Mouse (Mus musculus) right cerebral cortex, adult 2 months (tissue): ENCODE results near the gene Wbp1l.

Source experiments
- DNase-seq, 2 experiments: peaks; one replicate each; pipeline ENCODE4 v3.0.0; 2021 to 2022; ENCODE audit warnings: low spot score in 2 of 2

Wbp1l gene

GRCm38 (mm10) chr19:46599375-46600256 is 732 bp downstream of the Wbp1l start:
- no peak for DNase-seq

DNA sequence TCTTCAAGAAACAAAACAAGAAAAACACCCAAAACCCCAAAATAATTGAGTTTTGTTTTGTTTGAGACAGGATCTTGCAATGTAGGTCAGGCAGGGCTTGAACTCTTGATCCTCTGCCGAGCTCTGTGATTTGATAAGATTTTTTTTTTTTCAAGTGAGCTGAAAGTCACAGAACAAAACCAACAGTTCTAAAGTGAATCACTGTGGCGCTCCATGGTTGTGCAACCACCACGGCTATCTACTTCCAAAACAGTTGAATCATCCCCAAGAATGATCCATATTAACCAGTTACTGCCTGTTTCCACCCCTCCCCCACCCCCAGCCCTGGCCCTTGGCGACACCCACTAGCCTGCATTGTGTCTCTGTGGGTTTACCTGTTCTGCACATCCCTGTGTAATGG is 1.5 kb downstream of the Wbp1l start:
- no peak for DNase-seq

DNA sequence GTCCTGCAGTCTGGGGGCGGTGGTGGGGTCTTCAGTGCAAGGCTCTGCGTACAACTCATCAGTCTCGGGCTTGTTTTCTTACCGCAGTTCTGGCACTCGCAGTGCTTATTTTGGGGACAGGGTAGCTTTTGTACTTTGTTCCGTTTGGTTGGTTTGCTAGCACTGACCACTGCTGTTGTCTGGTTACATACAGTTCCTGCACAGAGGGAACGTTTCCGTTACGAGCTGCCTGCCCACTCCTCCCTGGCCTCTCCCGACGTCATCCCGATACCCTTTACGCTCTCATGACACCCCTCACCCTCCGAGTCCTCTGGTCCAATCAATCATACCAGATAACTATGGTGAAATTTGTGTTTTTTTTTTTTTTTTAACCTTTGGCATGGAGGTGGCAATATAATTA is 2.6 kb downstream of the Wbp1l start:
- no peak for DNase-seq

DNA sequence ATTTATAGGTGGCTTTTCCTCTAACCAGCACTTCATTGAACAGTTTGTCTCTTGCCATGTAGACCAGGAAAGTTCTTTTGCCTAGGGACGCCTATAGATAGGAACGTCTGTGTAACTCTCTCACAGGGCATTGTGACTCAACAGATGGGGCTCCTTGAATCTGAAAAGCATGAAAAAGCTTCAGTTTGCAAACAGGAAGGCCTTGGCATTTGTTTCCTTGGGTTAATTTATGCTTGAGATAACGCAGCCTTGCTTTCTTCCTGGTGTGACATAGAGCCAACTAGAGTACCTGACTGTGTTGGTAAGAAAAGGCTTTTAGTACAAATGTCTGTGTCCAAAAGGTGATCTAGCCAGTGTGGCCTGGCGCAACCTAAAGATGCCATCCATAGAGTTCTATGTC is 3.5 kb downstream of the Wbp1l start:
- no peak for DNase-seq

DNA sequence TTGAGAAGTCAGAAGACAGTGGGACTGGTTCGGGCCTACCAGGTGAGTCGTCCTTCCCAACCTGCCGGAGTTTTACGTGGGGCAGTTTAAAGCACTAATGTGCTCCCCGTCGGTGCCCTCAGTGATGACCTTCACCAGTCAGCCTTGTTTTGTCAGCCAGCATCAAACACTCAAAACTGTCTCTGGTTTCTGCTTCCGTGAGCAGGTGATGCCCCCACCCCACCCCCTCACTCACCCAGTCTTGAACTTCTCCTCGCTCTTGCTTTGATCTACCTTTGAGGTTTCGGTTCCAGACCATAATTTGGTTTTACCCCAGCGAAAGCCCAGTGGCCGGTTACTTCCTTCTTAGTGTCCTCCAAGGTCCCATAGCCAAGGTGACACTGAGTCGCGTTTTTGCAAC is 7.8 kb downstream of the Wbp1l start:
- no peak for DNase-seq

DNA sequence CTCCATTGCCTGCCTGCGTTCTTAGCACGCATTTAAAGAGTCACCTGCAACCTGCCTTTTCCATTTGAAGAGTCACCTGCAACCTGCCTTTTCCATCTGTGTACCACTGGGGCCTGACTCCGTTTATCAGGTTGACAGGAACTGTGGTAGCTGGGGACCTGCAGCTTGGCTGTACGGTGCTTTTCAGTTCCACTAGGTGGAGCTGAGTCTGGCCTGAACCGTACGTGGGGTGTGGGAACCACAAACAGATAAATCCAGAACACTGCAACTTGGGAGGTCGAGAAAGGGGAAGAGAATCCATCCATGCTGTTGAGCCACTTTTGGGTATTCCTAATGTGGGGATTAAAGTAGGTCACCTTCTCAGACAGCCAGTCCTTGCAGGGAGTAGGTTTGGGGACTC is 8.5 kb downstream of the Wbp1l start:
- DNase-seq: peak in 1 of 2 experiments; percentile 41

DNA sequence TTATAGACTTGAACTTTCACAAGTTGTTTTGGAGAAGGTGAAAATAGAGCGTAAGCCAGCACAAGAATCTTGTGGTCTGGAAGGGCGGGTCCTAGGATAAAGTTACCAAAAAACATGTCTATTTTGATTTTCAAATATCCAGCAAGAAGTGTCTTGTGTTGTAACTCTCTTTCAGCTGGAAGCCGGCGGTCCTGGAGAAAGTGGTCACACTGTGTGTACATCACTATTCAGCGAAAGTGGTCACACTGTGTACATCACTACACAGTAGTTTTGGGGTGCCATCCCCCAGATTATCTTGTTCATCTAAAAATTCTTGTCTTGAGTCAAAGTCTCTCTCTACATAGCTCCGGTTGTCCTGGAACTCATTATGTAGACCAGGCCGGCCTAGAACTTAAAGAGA is 9.3 kb downstream of the Wbp1l start:
- DNase-seq: no peak

GRCm38 (mm10) chr19:46616378-46616777 is 17.5 kb downstream of the Wbp1l start:
- DNase-seq: no peak

- no peak for DNase-seq
Measured at GRCm38 (mm10) chr19:46617361-46617760, 18.5 kb downstream of the Wbp1l start.

- DNase-seq: no peak
Measured at GRCm38 (mm10) chr19:46618322-46618721, 19.4 kb downstream of the Wbp1l start.

GRCm38 (mm10) chr19:46619001-46619400 is 20.1 kb downstream of the Wbp1l start:
- DNase-seq: no peak

DNA sequence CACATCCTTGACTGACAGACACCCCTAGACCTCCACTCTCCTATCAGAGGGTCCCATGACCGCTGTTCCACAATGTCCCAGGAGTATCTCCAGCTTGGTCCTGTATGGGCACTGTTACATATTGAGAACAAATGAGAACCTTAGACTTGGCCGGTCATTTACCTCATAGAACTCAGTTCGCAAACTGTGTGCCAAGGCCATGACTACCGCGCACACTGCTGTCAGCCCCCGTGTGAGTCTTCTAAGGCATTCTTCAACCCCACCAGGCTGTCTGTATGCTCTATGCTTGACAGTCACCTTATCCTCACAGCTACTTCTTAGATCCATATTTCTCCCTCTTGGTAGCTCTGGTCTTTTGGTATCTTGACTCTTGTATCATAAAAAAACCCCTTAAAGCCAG is 20.6 kb downstream of the Wbp1l start:
- no peak for DNase-seq

DNA sequence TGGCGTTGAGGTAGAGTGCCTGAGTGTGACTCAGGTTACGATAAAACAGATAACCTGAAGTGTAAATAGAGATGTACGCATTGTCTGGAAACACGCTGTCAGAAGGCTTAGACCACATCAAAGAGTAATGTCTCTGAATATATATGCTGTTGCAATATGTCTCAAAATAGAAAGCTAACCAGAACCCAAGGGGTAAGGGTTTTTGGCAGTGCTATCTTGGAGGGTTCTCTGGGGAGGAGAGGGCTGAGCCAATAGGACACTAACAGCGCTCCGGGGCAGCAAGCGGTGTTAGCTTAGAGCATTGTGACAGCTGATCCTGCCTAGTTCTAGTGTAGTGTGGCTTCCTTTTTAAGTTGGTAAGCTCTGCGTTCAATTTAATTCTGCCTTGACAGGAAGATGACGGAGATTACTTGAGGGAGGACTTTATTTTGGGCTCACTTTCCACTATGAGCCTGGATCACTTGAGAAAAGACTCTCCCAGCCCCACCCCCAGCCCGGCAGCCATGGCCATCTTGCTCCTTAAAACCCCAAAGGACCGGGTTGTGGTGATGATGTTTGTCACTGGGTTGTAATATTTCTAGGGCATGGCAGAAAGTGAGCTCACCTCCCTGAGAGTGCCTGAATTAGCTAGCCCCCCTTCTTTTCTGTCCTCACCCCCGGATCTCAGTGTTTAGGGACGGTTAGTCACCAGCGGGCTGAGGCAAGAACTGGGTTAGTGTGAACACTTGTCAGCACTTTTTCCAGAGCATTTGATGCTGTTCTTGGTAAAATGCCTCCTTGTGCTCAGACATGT is 21.3 kb downstream of the Wbp1l start:
- DNase-seq: peak; percentile 61 to 69

GRCm38 (mm10) chr19:46621236-46622183 is 22.6 kb downstream of the Wbp1l start:
- peak; percentile 41 for DNase-seq

- DNase-seq: no peak
Measured at GRCm38 (mm10) chr19:46622659-46623193, 23.8 kb downstream of the Wbp1l start.

- DNase-seq: no peak
Measured at GRCm38 (mm10) chr19:46623194-46623667, 24.3 kb downstream of the Wbp1l start.

GRCm38 (mm10) chr19:46623790-46624772 is 25.2 kb downstream of the Wbp1l start:
- DNase-seq: no peak

GRCm38 (mm10) chr19:46625015-46625414 is 26.1 kb downstream of the Wbp1l start:
- DNase-seq: no peak

GRCm38 (mm10) chr19:46625519-46625918 is 26.6 kb downstream of the Wbp1l start:
- no peak for DNase-seq

- DNase-seq: no peak
Measured at GRCm38 (mm10) chr19:46628403-46628802, 29.5 kb downstream of the Wbp1l start.
